Comparison of ENCODE assay signal across 30 mouse cellular contexts in the genomic region with DNA sequence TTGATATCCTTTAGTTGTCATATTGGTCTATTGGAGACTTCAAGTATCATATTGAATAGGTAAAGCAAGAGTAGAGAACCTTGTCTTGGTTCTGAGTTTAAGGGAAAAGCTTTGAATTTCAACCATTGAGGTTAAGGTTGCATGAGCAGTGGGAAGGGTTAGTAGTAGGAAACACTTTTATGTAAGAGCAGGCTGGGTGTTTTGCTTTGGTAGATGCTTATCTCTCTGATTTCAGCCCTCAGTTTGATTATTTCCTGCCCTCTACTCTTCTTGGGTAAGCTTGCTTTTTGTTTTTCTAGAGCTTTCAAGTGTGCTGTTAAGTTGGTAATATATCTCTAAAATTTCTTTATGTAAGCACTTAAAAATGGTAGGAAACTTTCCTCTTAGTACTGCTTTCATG. TPM values are rescaled to one million over a fixed set of nuclear protein-coding genes. Genes with fewer than 3 reads are reported as not detected.
"Had no signal": no experiment of that assay in that cellular context is flagged by ENCODE, and none has a peak within 500 bp of the region (broad histone marks: within the 10 kb centered on the region; RNA-seq: fewer than 3 reads in every experiment).

No protein-coding gene starts in this region.

- ATAC-seq: midbrain, embryonic 15.5 days had no signal

- DNase-seq: kidney, postnatal 10 days; kidney, postnatal 36 days; layer of hippocampus, postnatal 36 days; liver, embryonic 13.5 days; lung, adult 2 months; lung, postnatal 14 days; lung, postnatal 4 days; retina, postnatal 1 day; right cerebral cortex, postnatal 25 days; spleen, adult 18-20 months; thymus, postnatal 25 days had no signal

RNA-seq across cellular contexts. Expression of a gene that starts 45.9 kb away (rescaled TPM):
- total RNA-seq: layer of hippocampus, adult 8-10 months; layer of hippocampus, postnatal 10 days; layer of hippocampus, postnatal 36 days; left cerebral cortex, adult 2 months; left cerebral cortex, postnatal 10 days; left cerebral cortex, postnatal 36 days; liver, adult 2 months; megakaryocyte, adult 5-6 weeks; neutrophil, adult 5-6 weeks had no signal
- polyA plus RNA-seq: kidney, embryonic 15.5 days; limb, embryonic 11.5 days; limb, embryonic 14.5 days; liver, adult 2 months; liver, embryonic 13.5 days; liver, embryonic 16.5 days; lung, adult 2 months; lung, embryonic 16.5 days; midbrain, embryonic 12.5 days; midbrain, embryonic 15.5 days; neural tube, embryonic 13.5 days; stomach, embryonic 15.5 days; thymus, postnatal 0 days; urinary bladder, adult 2 months had no signal
